In genomic region chr16:87700395-87700765, GRCm38 (mm10) we compare ENCODE assay signal across 8 mouse cellular contexts. TPM values are rescaled to one million over a fixed set of nuclear protein-coding genes. Genes with fewer than 3 reads are reported as not detected.
A peak's percentile ranks its signal among the peaks of the same experiment; 100 is the strongest.
DNase-seq lines count a peak whose midpoint lies in the region; ATAC-seq and TF ChIP-seq lines count a peak whose summit lies in the region.

No protein-coding gene starts in this region.

- TF ChIP-seq POLR2A in cerebellum, adult 2 months (IDR thresholded peaks at IDR 0.05; ENCODE audit: borderline replicate concordance, insufficient read depth, low read length), result no peak
- TF ChIP-seq POLR2A in limb, embryonic 14.5 days (IDR thresholded peaks at IDR 0.05; ENCODE audit: borderline replicate concordance, extremely low read depth, insufficient read depth, insufficient read length), result no peak

- H3K4me2 ChIP-seq in limb, embryonic 14.5 days (replicated peaks; ENCODE audit: low read depth, low read length, severe bottlenecking), result peak overlapping the region; percentile 75
- H3K4me2 ChIP-seq in stomach, embryonic 14.5 days (replicated peaks; ENCODE audit: low read depth, low read length), result peak overlapping the region; percentile 65

- ATAC-seq in megakaryocyte, adult 5-6 weeks (ENCODE audit: poor library complexity, severe bottlenecking), result no peak
- ATAC-seq in limb, embryonic 14.5 days (ENCODE audit: low FRiP score, low read depth), result no peak
- ATAC-seq in stomach, embryonic 14.5 days (ENCODE audit: insufficient number of reproducible peaks, insufficient read depth, low FRiP score, low read depth), result no peak

- H3K9ac ChIP-seq in limb, embryonic 14.5 days (ENCODE audit: low read depth, low read length, severe bottlenecking), result peak overlapping the region; percentile 94
- H3K9ac ChIP-seq in stomach, embryonic 14.5 days (replicated peaks; ENCODE audit: low read depth, low read length), result peak overlapping the region; percentile 97; the same call in 1 of the 2 replicates

- H3K9me3 ChIP-seq in megakaryocyte, embryonic 14.5 days, result no peaks in the 10 kb centered on the region
- H3K9me3 ChIP-seq in limb, embryonic 14.5 days (ENCODE audit: control insufficient read depth, low read length), result no peaks in the 10 kb centered on the region
- no peaks in the 10 kb centered on the region for H3K9me3 ChIP-seq in stomach, embryonic 14.5 days (ENCODE audit: control insufficient read depth, low read depth, low read length)

- peaks cover 8% of the 10 kb centered on the region for H3K4me1 ChIP-seq in cerebellum, adult 2 months (ENCODE audit: control insufficient read depth, insufficient read depth, low read length)
- H3K4me1 ChIP-seq in megakaryocyte, embryonic 14.5 days, result peaks cover 63% of the 10 kb centered on the region
- H3K4me1 ChIP-seq in limb, embryonic 14.5 days (ENCODE audit: control insufficient read depth, insufficient read depth, low read length), result peaks cover 9% of the 10 kb centered on the region
- H3K4me1 ChIP-seq in stomach, embryonic 14.5 days (ENCODE audit: control insufficient read depth, insufficient read depth, low read length), result peaks cover 13% of the 10 kb centered on the region; the same call in 1 of the 2 replicates

- DNase-seq in cerebellum, adult 2 months, result no peak
- DNase-seq in cerebellum, postnatal 14 days, result no peak
- DNase-seq in limb, embryonic 14.5 days (ENCODE audit: low spot score), result no peak
- DNase-seq in T-cell, adult 2 months (ENCODE audit: low spot score), result no peak
- DNase-seq in left cerebral cortex, adult 11 months (ENCODE audit: low spot score), result no peak

- no peak for TF ChIP-seq CTCF in cerebellum, adult 2 months (IDR thresholded peaks at IDR 0.05; ENCODE audit: borderline replicate concordance, insufficient read depth, low read depth, low read length)

- no peak overlapping the region; the same call in 1 of the 2 replicates for H3K27ac ChIP-seq in cerebellum, adult 2 months (ENCODE audit: insufficient read depth, low read length)
- H3K27ac ChIP-seq in limb, embryonic 14.5 days (replicated peaks; ENCODE audit: low read depth, low read length), result 0 out of 2 replicates have a peak overlapping the region, but pooled peaks have one; percentile 83
- H3K27ac ChIP-seq in stomach, embryonic 14.5 days (ENCODE audit: low read length), result peak overlapping the region; percentile 86; the same call in 1 of the 2 replicates

- H3K36me3 ChIP-seq in megakaryocyte, embryonic 14.5 days (replicated peaks; ENCODE audit: low read length), result peaks cover 27% of the 10 kb centered on the region
- H3K36me3 ChIP-seq in limb, embryonic 14.5 days (ENCODE audit: control insufficient read depth, insufficient read depth, low read length), result no peaks in the 10 kb centered on the region
- no peaks in the 10 kb centered on the region for H3K36me3 ChIP-seq in stomach, embryonic 14.5 days (ENCODE audit: control insufficient read depth, insufficient read depth, low read length)

- peak overlapping the region; percentile 99 for H3K4me3 ChIP-seq in cerebellum, adult 2 months (replicated peaks; ENCODE audit: insufficient read depth, low read depth, low read length)
- peak overlapping the region; percentile 96 for H3K4me3 ChIP-seq in megakaryocyte, embryonic 14.5 days (replicated peaks)
- H3K4me3 ChIP-seq in limb, embryonic 14.5 days (replicated peaks; ENCODE audit: low read length), result peak overlapping the region; percentile 84
- peak overlapping the region; percentile 81 for H3K4me3 ChIP-seq in stomach, embryonic 14.5 days (ENCODE audit: low read depth, low read length)

- 50% methylated on average over 3 of the region's 3 CpGs for WGBS in cerebellum, adult 2 months
- WGBS in limb, embryonic 14.5 days, result 35% methylated on average over 3 of the region's 3 CpGs
- 32% methylated on average over 3 of the region's 3 CpGs for WGBS in stomach, embryonic 14.5 days

- H3K27me3 ChIP-seq in cerebellum, adult 2 months (ENCODE audit: control insufficient read depth, insufficient read depth, low read length), result no peaks in the 10 kb centered on the region
- H3K27me3 ChIP-seq in megakaryocyte, embryonic 14.5 days (replicated peaks), result no peaks in the 10 kb centered on the region
- no peaks in the 10 kb centered on the region for H3K27me3 ChIP-seq in limb, embryonic 14.5 days (ENCODE audit: control insufficient read depth, insufficient read depth, low read length)
- no peaks in the 10 kb centered on the region for H3K27me3 ChIP-seq in stomach, embryonic 14.5 days (ENCODE audit: control insufficient read depth, insufficient read depth, low read length)

RNA-seq across cellular contexts. Expression of gene Bach1, which starts 1.6 kb away (rescaled TPM):
- 8.5 and 8.7 TPM in 2 replicates for polyA plus RNA-seq in cerebellum, adult 2 months (2012; rRNA removed)
- polyA plus RNA-seq in megakaryocyte, embryonic 14.5 days (2012; ENCODE audit: insufficient read depth, low replicate concordance), result 6.0 and 6.3 TPM in 2 replicates
- 52.2 and 53.5 TPM in 2 replicates for total RNA-seq in megakaryocyte, adult 5-6 weeks (2015)
- 90.8 and 98.4 TPM in 2 replicates for total RNA-seq in megakaryocyte, adult 5-6 weeks (2017)
- polyA plus RNA-seq in limb, embryonic 14.5 days (2012; rRNA removed), result 16.1 and 16.4 TPM in 2 replicates
- polyA plus RNA-seq in limb, embryonic 14.5 days (2014; fragmentation: Nextera tagmentation; extraction: Ambion mirVana), result 13.3 and 16.7 TPM in 2 replicates
- 15.3 and 16.2 TPM in 2 replicates for polyA plus RNA-seq in stomach, embryonic 14.5 days (2014; fragmentation: Nextera tagmentation; extraction: Ambion mirVana)
